In genomic region chr14:59625158-59625805, GRCm38 (mm10) we compare ENCODE assay signal across 8 mouse cellular contexts. TPM values are rescaled to one million over a fixed set of nuclear protein-coding genes. Genes with fewer than 3 reads are reported as not detected.
A peak's percentile ranks its signal among the peaks of the same experiment; 100 is the strongest.
DNase-seq lines count a peak whose midpoint lies in the region; ATAC-seq and TF ChIP-seq lines count a peak whose summit lies in the region.

TSS of gene Shisa2 (plus strand) at chr14:59625308.

- no peak; the same call in 1 of the 2 replicates for TF ChIP-seq CTCF in E14TG2a.4 (conservative IDR thresholded peaks at IDR 0.05; ENCODE audit: low read length)
- TF ChIP-seq CTCF in lung, embryonic 14.5 days (IDR thresholded peaks at IDR 0.05; ENCODE audit: low read depth): peak; percentile 80

- peak; percentile 10 for DNase-seq in cerebellum, adult 8-10 months
- DNase-seq in frontal cortex, postnatal 10 days (ENCODE audit: low spot score in 2 of 2): peak; percentile 38 to 67
- peak; percentile 84 for DNase-seq in heart, postnatal 4 days
- peak; percentile 29 for DNase-seq in layer of hippocampus, adult 9-11 months
- DNase-seq in lung, embryonic 14.5 days: peak; percentile 93
- DNase-seq in ovary, postnatal 10 days (ENCODE audit: low spot score): peak; percentile 59
- DNase-seq in thymus, postnatal 4 days: peak; percentile 73

- peaks cover 69% of the 10 kb centered on the region for H3K4me1 ChIP-seq in E14TG2a.4 (replicated peaks; ENCODE audit: low read depth, low read length)
- H3K4me1 ChIP-seq in lung, embryonic 14.5 days (ENCODE audit: insufficient read depth): 0 out of 2 replicates have a peak, but pooled peaks cover 3% of the 10 kb centered on the region

- H3K4me2 ChIP-seq in lung, embryonic 14.5 days: peak within 1 kb of the TSS; percentile 83

- peak within 1 kb of the TSS; percentile 73; the same call in 1 of the 2 replicates for H3K27ac ChIP-seq in lung, embryonic 14.5 days (ENCODE audit: low read depth)

- no peaks in the 10 kb centered on the region for H3K9me3 ChIP-seq in E14TG2a.4 (ENCODE audit: low read length)
- H3K9me3 ChIP-seq in lung, embryonic 14.5 days (ENCODE audit: low read depth, low read length): no peaks in the 10 kb centered on the region

- H3K36me3 ChIP-seq in E14TG2a.4 (ENCODE audit: insufficient read depth, low read length): peaks cover 14% of the 10 kb centered on the region
- peaks cover 6% of the 10 kb centered on the region for H3K36me3 ChIP-seq in lung, embryonic 14.5 days (ENCODE audit: insufficient read depth)

- peak; percentile 86 for ATAC-seq in lung, embryonic 14.5 days (ENCODE audit: insufficient read depth)

- peak within 1 kb of the TSS; percentile 85 for H3K4me3 ChIP-seq in E14TG2a.4 (replicated peaks; ENCODE audit: low read length)
- peak within 1 kb of the TSS; percentile 67 for H3K4me3 ChIP-seq in lung, embryonic 14.5 days (ENCODE audit: low read depth, low read length)

- peaks cover 21% of the 10 kb centered on the region for H3K27me3 ChIP-seq in E14TG2a.4 (ENCODE audit: insufficient read depth, low read length)
- H3K27me3 ChIP-seq in lung, embryonic 14.5 days (ENCODE audit: insufficient read depth, low read length): peaks cover 5% of the 10 kb centered on the region; the same call in 1 of the 2 replicates

- H3K9ac ChIP-seq in lung, embryonic 14.5 days: peak within 1 kb of the TSS; percentile 55

- under 1% methylated on average over 64 of the region's 65 CpGs for WGBS in lung, embryonic 14.5 days

RNA-seq across cellular contexts. Expression of gene Shisa2, which starts in this region (rescaled TPM):
- 1 to 10 TPM; 2.4 TPM for total RNA-seq in heart, postnatal 4 days (2021)
- 18.7 and 21.7 TPM in 2 replicates for polyA plus RNA-seq in lung, embryonic 14.5 days (2014; fragmentation: Nextera tagmentation; extraction: Ambion mirVana)

Comparison
In these comparisons a context has a peak if more than half of its experiments do, and no peak if none do; other contexts are left out.
1. Peak in every context shown above with its lines: DNase-seq, ATAC-seq, H3K4me3 ChIP-seq and H3K27ac ChIP-seq.
2. DNase-seq: peak in every context shown above with its lines; median percentile 93 in lung, embryonic 14.5 days; 84 in heart, postnatal 4 days; 73 in thymus, postnatal 4 days; 59 in ovary, postnatal 10 days; 52 in frontal cortex, postnatal 10 days; 29 in layer of hippocampus, adult 9-11 months; 10 in cerebellum, adult 8-10 months.